Mouse (Mus musculus): Measurements from ENCODE around the gene Tmed4. TPM values are rescaled to one million over a fixed set of nuclear protein-coding genes. Genes with fewer than 3 reads are reported as not detected.
A peak's percentile ranks its signal among the peaks of the same experiment; 100 is the strongest.
"Not testable (repeated sequence)": the region's sequence is repeated elsewhere in the genome, so short reads cannot be mapped to it uniquely, and the experiment has no call there.

Tmed4 gene
- polyA plus RNA-seq, 1 experiment = 128 TPM

DNA sequence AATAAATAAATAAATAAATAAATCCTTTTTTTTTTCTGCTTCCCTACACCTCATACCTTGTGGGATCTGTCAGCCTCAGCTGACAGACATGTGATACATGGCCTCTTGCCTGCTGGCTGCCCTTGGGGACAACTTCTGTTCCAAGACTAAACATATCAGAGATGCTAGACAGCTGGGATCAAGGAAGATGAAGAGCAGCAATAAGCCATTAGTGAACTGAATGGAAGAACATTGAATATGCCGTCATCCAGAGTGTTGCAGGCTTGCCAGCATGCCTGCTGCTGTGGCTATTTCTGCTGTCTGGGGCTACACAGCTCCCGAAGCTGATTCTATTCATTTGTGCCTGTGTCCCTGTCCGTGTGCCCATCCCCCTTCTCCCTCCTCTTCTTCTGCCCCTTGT, 8.3 kb upstream of the Tmed4 start:
- no peak overlapping the region for H3K27ac ChIP-seq (ENCODE audit: insufficient read depth, low read length)
- no peak overlapping the region for H3K4me3 ChIP-seq (ENCODE audit: insufficient read depth, low read length)
- TF ChIP-seq CTCF (IDR thresholded peaks at IDR 0.05; ENCODE audit: extremely low read depth, insufficient read depth, low read length) = no peak
- TF ChIP-seq POLR2A (IDR thresholded peaks at IDR 0.05; ENCODE audit: extremely low read depth, insufficient read depth, low read length) = no peak
- no peaks in the 10 kb centered on the region for H3K4me1 ChIP-seq (ENCODE audit: control insufficient read depth, insufficient read depth, low read length)

DNA sequence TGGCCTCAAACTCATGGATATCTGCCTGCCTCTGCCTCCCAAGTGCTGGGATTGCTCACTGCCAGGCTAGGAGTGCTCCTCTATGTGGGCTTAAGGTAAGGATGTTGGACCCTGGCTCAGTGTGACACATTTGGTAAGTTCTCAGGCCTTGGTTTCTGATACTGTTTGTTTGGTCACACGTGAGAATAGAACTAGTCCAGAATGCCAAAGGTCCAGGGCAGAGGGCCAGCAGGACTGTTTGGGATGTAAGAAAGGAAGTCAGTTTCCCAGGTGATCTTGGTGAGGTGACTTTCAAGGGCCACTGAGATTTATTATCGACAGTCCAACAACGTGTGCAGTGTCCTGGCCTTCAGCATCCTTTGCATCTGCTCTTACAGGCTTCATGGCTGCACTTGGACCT, 1.8 kb upstream of the Tmed4 start:
- Histone ChIP-seq H3K4me3 (ENCODE audit: insufficient read depth, low read length) (no peak overlapping the region), H3K27ac (ENCODE audit: insufficient read depth, low read length) (no peak overlapping the region), H3K4me1 (ENCODE audit: control insufficient read depth, insufficient read depth, low read length) (peaks cover 6% of the 10 kb centered on the region)
- TF ChIP-seq CTCF (IDR thresholded peaks at IDR 0.05; ENCODE audit: extremely low read depth, insufficient read depth, low read length) (no peak), POLR2A (IDR thresholded peaks at IDR 0.05; ENCODE audit: extremely low read depth, insufficient read depth, low read length) (no peak)

DNA sequence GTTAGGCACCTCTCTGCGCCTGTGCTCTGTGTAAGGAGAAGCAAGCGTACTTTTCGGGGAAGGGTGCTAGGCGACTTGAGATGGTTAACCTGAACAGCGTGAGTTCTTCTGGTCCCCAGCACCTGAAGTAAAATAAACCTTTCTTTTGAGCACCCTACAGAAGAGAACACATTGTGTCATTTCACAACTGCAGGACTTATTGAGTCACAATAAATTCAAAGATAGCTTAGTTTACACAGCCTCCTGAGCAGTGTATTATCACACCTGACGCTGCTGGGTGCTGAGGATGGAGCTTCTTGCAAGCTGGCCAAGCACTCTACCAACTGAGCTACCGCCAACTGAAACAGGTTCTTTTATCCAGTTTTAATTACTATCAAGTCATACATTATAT, 419 bp upstream of the Tmed4 start:
- TF ChIP-seq CTCF (IDR thresholded peaks at IDR 0.05; ENCODE audit: extremely low read depth, insufficient read depth, low read length) = no peak
- no peak for TF ChIP-seq POLR2A (IDR thresholded peaks at IDR 0.05; ENCODE audit: extremely low read depth, insufficient read depth, low read length)
- peaks cover 6% of the 10 kb centered on the region for H3K4me1 ChIP-seq (ENCODE audit: control insufficient read depth, insufficient read depth, low read length)
- H3K4me3 ChIP-seq (ENCODE audit: insufficient read depth, low read length) = peak overlapping the region; percentile 63
- no peak overlapping the region for H3K27ac ChIP-seq (ENCODE audit: insufficient read depth, low read length)

DNA sequence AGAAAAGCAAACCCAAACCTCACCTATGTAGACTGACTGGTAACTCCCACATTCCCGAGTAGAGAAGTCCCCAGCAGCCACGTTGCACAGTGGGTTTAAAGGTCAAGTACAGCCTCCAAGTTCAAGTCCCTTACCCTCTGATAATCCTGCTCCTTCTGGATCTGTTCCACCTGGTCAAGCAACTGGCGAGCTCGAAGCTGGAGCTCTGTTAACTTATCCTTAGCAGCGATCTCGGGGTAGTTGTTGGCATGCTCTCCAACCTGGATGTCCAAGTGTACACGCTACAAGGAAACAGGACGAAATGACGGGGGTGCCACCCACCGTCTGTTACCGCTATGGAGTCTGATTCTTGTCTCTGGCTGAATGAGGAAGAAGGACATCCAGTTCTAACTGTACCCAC, 1.1 kb downstream of the Tmed4 start:
- Histone ChIP-seq H3K27ac (ENCODE audit: insufficient read depth, low read length) (no peak overlapping the region), H3K4me3 (ENCODE audit: insufficient read depth, low read length) (peak overlapping the region; percentile 63), H3K4me1 (ENCODE audit: control insufficient read depth, insufficient read depth, low read length) (peaks cover 6% of the 10 kb centered on the region)
- no peak for TF ChIP-seq CTCF (IDR thresholded peaks at IDR 0.05; ENCODE audit: extremely low read depth, insufficient read depth, low read length)
- no peak for TF ChIP-seq POLR2A (IDR thresholded peaks at IDR 0.05; ENCODE audit: extremely low read depth, insufficient read depth, low read length)

DNA sequence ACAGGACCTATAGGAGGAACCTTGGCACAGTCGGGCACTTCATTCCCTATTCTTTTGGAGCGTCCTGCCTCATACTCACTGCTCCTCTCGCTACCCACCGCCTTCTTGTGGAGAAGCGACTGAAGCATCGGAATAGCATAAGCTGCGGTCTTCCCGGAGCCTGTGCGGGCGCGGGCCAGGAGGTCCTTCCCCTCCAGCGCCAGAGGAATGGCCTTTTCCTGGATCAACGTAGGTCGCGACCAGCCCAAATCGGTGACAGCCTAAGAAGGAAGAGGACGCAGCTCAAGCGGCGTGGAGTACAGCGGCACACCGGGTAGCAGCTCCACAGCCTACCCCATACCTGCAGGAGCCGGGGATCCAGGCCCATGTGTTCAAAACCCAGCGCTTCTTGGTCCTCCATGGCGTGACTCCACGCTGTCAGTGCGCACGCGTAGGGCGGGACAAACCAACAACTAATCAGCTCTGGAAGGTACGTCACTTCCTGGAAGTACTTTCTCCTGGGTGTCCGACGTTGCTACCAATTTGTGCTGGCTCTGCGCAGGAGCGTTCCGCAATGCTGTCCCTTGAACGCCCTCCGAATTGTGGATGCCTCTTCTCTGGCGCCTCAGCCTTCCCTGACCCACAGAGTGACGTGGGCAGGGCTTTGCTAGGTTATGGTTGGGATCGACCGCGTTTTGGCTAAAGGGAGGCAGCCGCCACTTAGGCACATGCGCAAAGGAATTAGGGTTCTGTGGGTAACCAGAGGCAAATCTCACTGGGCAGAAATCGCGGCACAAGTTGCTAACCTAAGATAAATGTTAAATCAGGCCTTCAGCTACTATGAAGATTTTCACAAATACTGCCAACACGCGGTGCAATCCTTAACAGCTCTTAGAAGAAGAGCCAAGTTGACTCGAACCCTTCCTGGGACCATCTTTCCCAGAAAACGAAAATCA, 7.1 kb downstream of the Tmed4 start, which contains the start of gene Ddx56:
TSS of gene Ddx56 (minus strand) at position 453 of the 935 bp plus-strand sequence.
- Histone ChIP-seq H3K4me1 (ENCODE audit: control insufficient read depth, insufficient read depth, low read length) (no peaks in the 10 kb centered on the region; the same call in 1 of the 2 replicates), H3K4me3 (ENCODE audit: insufficient read depth, low read length) (peak within 1 kb of the TSS; percentile 69), H3K27ac (ENCODE audit: insufficient read depth, low read length) (peak within 1 kb of the TSS; percentile 32)
- TF ChIP-seq CTCF (IDR thresholded peaks at IDR 0.05; ENCODE audit: extremely low read depth, insufficient read depth, low read length) (no peak), POLR2A (IDR thresholded peaks at IDR 0.05; ENCODE audit: extremely low read depth, insufficient read depth, low read length) (peak; percentile 92)

DNA sequence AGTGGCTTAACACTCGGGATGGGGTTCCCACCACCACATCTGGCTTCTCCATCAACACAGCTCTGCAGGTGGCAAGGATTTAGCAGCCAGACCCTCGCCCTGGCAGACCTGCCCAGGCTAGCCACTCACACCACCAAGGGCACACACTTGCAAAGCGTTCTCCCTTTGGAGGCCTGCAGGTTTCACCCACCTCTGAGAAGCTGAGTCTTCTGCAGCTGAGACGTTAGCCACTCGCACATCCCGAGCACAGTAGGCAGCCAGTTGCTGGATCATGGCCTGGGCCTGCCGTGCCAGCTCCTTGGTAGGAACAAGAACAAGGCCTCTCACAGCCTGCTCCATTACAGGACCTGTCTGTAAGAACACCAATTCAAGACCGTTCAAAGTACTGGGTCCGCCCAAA, 8.0 kb downstream of the Tmed4 start:
- no peak for TF ChIP-seq CTCF (IDR thresholded peaks at IDR 0.05; ENCODE audit: extremely low read depth, insufficient read depth, low read length)
- TF ChIP-seq POLR2A (IDR thresholded peaks at IDR 0.05; ENCODE audit: extremely low read depth, insufficient read depth, low read length) = no peak
- peak overlapping the region; percentile 69 for H3K4me3 ChIP-seq (ENCODE audit: insufficient read depth, low read length)
- no peaks in the 10 kb centered on the region; the same call in 1 of the 2 replicates for H3K4me1 ChIP-seq (ENCODE audit: control insufficient read depth, insufficient read depth, low read length)
- no peak overlapping the region for H3K27ac ChIP-seq (ENCODE audit: insufficient read depth, low read length)

DNA sequence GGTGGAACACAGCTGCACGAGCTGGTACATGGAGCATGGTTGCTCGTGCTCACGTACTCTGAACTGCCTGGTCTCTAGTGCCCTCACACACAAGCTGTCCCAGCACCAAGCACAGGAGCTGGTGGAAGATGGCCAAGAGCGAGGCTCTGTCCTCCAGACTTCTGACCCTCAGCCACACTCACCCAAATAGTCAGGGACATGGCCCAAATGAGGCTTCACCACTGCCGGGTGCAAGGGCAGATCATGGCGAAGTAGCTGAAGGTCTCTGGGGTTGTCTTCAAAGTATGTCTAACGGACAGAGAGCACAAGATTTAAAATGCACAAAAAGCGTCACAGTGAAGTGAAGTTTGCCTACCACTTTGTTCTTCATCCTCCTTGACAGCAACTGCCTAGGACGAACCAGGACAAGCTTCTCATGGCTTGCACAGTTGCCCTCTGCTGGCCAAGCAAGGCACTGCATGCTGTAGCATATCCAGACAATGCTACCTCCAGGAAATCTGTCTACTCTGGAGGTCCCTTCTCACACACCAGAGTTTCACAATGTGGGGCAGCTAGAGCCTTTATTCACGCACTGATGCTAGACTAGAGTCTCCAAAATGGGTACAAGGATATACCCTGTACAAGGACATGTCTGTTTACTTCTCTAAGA, 13.1 kb downstream of the Tmed4 start:
- no peaks in the 10 kb centered on the region; the same call in 1 of the 2 replicates for H3K4me1 ChIP-seq (ENCODE audit: control insufficient read depth, insufficient read depth, low read length)
- no peak for TF ChIP-seq POLR2A (IDR thresholded peaks at IDR 0.05; ENCODE audit: extremely low read depth, insufficient read depth, low read length)
- TF ChIP-seq CTCF (IDR thresholded peaks at IDR 0.05; ENCODE audit: extremely low read depth, insufficient read depth, low read length) = peak; percentile 97
- no peak overlapping the region for H3K4me3 ChIP-seq (ENCODE audit: insufficient read depth, low read length)
- H3K27ac ChIP-seq (ENCODE audit: insufficient read depth, low read length) = no peak overlapping the region

DNA sequence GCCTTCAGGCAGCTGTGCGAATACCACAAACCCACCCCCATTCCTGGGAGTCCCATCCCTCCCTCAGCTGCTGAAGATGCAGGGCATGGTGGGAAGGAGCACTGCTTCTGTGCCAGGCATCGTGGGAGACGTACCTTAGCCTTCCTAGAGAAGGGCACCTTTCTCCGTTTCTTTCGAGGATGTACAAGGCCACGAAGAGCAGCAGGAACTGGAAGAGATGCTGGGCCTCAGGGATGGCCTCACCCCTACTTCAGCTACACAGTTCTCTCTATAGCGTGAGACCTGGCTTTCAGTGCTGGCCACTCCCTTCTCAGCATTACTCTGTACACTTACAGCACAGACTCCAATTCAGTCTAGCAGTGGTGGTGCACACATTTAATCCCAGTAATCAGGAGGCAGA, 15.3 kb downstream of the Tmed4 start:
- no peak overlapping the region for H3K27ac ChIP-seq (ENCODE audit: insufficient read depth, low read length)
- H3K4me3 ChIP-seq (ENCODE audit: insufficient read depth, low read length) = no peak overlapping the region
- H3K4me1 ChIP-seq (ENCODE audit: control insufficient read depth, insufficient read depth, low read length) = no peaks in the 10 kb centered on the region
- no peak for TF ChIP-seq CTCF (IDR thresholded peaks at IDR 0.05; ENCODE audit: extremely low read depth, insufficient read depth, low read length)
- no peak for TF ChIP-seq POLR2A (IDR thresholded peaks at IDR 0.05; ENCODE audit: extremely low read depth, insufficient read depth, low read length)

DNA sequence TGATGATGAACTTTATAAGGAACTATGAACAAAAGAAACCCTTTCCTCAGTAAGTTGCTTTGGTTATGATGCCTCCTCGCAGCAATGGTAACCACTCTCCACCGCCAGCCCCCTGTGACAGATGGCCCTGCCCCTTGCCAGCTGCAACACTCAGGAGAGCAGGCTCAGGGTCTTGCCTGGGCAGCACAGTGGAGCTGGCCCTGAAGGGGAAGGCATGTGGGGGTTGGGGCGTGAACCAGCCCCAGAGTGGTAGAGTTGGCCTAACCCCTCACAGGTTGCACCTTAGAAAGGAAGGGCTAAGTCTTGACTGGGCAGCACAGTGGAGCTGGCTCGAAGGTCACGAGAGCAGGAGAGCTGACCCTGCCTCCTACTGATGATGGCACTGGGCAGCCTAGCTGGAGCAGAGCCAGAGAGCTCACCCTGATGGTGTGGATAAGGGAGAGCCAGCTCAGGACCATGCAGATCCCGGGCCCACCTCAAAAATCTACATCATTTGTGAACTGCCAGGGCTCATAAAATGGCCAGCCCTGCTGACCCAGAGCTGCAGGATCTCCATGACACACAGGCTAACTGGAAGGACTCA, 18.1 kb downstream of the Tmed4 start:
- no peak overlapping the region for H3K4me3 ChIP-seq (ENCODE audit: insufficient read depth, low read length)
- TF ChIP-seq POLR2A (IDR thresholded peaks at IDR 0.05; ENCODE audit: extremely low read depth, insufficient read depth, low read length) = no peak
- no peak for TF ChIP-seq CTCF (IDR thresholded peaks at IDR 0.05; ENCODE audit: extremely low read depth, insufficient read depth, low read length)

DNA sequence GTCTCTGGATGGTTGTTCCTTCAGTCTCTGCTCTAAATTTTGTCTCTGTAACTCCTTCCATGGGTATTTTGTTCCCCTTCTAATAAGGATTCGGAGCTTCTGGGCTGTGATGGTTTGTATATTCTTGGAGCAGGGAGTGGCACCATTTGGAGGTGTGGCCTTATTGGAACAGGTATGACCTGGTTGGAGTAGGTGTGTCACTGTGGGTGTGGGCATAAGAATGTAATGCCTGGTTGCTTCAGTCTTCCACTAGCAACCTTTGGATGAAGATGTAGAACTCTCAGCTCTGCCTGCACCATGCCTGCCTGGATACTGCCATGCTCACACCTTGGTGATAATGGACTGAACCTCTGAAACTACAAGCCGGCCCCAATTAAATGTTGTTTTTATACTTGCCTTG, 20.1 kb downstream of the Tmed4 start:
- H3K4me3 ChIP-seq (ENCODE audit: insufficient read depth, low read length); H3K27ac ChIP-seq (ENCODE audit: insufficient read depth, low read length); H3K4me1 ChIP-seq (ENCODE audit: control insufficient read depth, insufficient read depth, low read length): not testable (repeated sequence)

More for the DNA sequence above, 18.1 kb downstream of the Tmed4 start:
- H3K27ac ChIP-seq (ENCODE audit: insufficient read depth, low read length) = no peak overlapping the region
- H3K4me1 ChIP-seq (ENCODE audit: control insufficient read depth, insufficient read depth, low read length) = no peaks in the 10 kb centered on the region

Measured in cortical plate, adult 2 months (tissue).